Mouse (Mus musculus) hindbrain, embryonic 16.5 days (tissue): ENCODE measurements at regions not wholly inside any gene's neighbourhood (a gene's known extent, or its start where the extent isn't known, plus 50 kb on each side); places are given as distances from the start of the nearest gene placed in this dataset.

ENCODE experiments used
- ATAC-seq: fragments of 200-750 bp; cut with Nextera tagmentation; 2 replicates; pipeline ENCODE4 v1.8.0; 2017; ENCODE audit warnings: moderate TSS enrichment, moderate library complexity
- H3K27ac ChIP-seq: fragments of 300-500 bp; sonication (generic); 2 replicates; pipeline ENCODE4 v1.5.1; 2014; ENCODE audit warnings: low read depth, mild to moderate bottlenecking, control low read depth, low read length, moderate library complexity
- H3K27me3 ChIP-seq: fragments of 300-500 bp; sonication (generic); replicated peaks from 2 replicates; pipeline ENCODE4 v1.6.1; 2014; ENCODE audit warnings: low read length; ENCODE audit not compliant: control insufficient read depth, insufficient read depth
- H3K36me3 ChIP-seq: fragments of 300-500 bp; sonication (generic); 2 replicates; pipeline ENCODE4 v1.6.1; 2014; ENCODE audit warnings: mild to moderate bottlenecking, low read length, moderate library complexity, mixed read lengths; ENCODE audit not compliant: control insufficient read depth, insufficient read depth
- H3K4me1 ChIP-seq: fragments of 300-500 bp; sonication (generic); 2 replicates; pipeline ENCODE4 v1.6.1; 2014; ENCODE audit warnings: low read depth, low read length; ENCODE audit not compliant: control insufficient read depth, insufficient read depth
- H3K4me2 ChIP-seq: fragments of 300-500 bp; sonication (generic); 2 replicates; pipeline ENCODE4 v1.6.1; 2014; ENCODE audit warnings: mild to moderate bottlenecking, low read length, control low read depth, moderate library complexity
- H3K4me3 ChIP-seq: fragments of 300-500 bp; sonication (generic); 2 replicates; pipeline ENCODE4 v1.5.1; 2014; ENCODE audit warnings: mild to moderate bottlenecking, low read length, control low read depth, moderate library complexity
- H3K9ac ChIP-seq: fragments of 300-500 bp; sonication (generic); 2 replicates; pipeline ENCODE4 v1.6.1; 2014; ENCODE audit warnings: low read depth, mild to moderate bottlenecking, control low read depth, low read length, moderate library complexity
- H3K9me3 ChIP-seq: fragments of 300-500 bp; sonication (generic); 2 replicates; pipeline ENCODE4 v1.6.1; 2014; ENCODE audit warnings: mild to moderate bottlenecking, low read length, moderate library complexity; ENCODE audit not compliant: control insufficient read depth
- WGBS: fragments of 180-500 bp; shearing (Covaris S2); extraction: QIAGEN DNeasy Blood & Tissue Kit; methylation state at CpG from one replicate; pipeline ENCODE4 v1.1.7; 2014; 5-methylcytosine and 5-hydroxymethylcytosine counted together

DNA sequence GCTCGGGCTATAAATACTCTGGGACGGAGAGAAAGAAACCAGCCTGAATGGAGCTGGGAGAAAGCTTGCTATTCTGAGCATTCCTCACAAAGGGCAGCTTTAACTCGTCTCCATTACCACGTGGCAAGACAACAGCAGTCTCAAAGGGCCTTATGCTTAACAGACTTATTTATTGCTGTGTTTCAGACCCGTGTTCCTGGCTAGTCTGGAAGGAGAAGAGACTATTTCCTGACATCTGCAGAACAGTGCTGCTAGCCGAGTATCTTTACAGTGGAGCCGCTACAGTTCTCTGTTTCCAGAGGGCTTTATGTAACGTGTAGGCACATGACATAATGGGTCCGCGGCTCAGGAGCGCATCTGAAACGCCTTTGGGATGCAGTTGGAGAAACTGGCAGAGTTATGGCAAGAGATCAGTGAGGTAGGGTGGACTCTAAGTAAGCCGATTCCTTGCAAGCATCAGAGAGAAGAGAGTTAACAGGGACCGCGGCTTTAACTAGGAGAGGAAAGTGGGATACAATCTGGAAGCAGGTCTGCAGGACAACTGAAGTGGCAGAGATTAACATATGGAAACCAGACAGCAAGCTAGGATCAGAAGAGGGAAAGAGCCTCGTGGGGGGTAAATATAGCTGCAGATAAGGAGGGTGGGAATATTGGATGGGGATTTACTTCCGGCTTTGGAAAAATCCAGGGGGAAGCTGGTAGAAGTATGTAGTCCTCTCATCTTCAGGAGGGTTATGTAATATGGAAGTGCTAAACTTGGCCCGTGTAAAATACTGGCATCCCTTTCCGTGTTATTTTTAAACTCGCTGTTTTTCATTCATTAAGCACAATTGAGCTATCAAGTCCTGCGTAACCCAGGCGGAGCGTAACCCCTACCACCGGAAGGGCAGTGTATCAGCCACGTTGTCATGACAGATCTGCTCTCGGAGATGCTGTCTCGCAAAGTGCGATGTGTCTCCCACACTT, 229.3 kb upstream of the Prickle1 start:
- 57% methylated on average over 28 of the region's 28 CpGs for WGBS
- Histone ChIP-seq H3K9me3 (no peaks in the 10 kb centered on the region), H3K4me2 (peak overlapping the region; percentile 19), H3K4me1 (peaks cover 3% of the 10 kb centered on the region), H3K9ac (0 out of 2 replicates have a peak overlapping the region, but pooled peaks have one; percentile 5), H3K27ac (no peak overlapping the region), H3K27me3 (no peaks in the 10 kb centered on the region), H3K4me3 (no peak overlapping the region), H3K36me3 (no peaks in the 10 kb centered on the region)
- no peak for ATAC-seq

DNA sequence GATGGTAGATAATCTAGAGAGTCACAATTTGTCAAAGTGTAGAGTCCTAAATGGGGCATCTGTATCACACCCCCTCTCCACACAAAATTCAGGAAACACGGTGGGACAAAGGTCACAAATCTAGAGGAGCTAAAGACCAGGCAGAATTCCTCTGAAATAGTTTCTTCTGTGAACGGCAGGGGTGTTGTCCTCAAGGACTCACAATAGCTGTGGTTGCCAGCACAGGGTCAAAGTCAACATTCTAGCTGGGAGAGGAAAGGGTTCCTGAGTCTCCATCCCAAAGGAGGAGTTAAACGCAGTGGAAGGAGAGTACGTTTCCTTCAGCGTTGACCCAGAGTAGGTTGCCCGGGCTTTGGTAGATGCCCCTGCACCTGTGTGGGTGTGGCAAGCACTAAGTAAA, 225.5 kb upstream of the Prickle1 start:
- H3K4me2 ChIP-seq: no peak overlapping the region
- no peak overlapping the region for H3K27ac ChIP-seq
- no peak for ATAC-seq
- H3K4me1 ChIP-seq: peaks cover 3% of the 10 kb centered on the region
- H3K9ac ChIP-seq: no peak overlapping the region
- H3K27me3 ChIP-seq: no peaks in the 10 kb centered on the region
- no peaks in the 10 kb centered on the region for H3K9me3 ChIP-seq
- H3K4me3 ChIP-seq: no peak overlapping the region
- 82% methylated on average over 6 of the region's 6 CpGs for WGBS
- no peaks in the 10 kb centered on the region for H3K36me3 ChIP-seq

DNA sequence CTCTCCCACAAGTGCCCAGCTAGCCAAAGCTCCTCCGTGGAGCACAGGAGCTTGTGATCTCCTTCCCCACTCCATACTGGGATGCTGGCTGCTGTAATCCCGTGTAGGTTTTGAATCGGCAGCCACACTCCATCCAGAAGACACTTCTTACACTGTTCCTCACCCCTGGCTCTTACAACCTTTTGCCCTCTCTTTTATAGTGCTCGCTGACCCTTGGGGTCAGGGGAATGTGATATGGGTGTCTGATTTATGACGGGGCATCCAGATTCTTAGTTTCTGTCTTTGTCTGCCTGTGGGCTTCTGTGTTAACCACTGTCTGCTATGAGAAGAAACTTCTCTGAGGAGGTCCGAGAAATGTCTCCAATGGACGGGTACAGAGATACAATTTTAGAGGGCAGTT, 216.3 kb upstream of the Prickle1 start:
- Histone ChIP-seq H3K27me3 (no peaks in the 10 kb centered on the region), H3K4me1 (no peaks in the 10 kb centered on the region), H3K36me3 (no peaks in the 10 kb centered on the region), H3K4me2 (no peak overlapping the region), H3K9ac (no peak overlapping the region), H3K9me3 (no peaks in the 10 kb centered on the region), H3K27ac (no peak overlapping the region), H3K4me3 (no peak overlapping the region)
- ATAC-seq: no peak
- 63% methylated on average over 7 of the region's 7 CpGs for WGBS

DNA sequence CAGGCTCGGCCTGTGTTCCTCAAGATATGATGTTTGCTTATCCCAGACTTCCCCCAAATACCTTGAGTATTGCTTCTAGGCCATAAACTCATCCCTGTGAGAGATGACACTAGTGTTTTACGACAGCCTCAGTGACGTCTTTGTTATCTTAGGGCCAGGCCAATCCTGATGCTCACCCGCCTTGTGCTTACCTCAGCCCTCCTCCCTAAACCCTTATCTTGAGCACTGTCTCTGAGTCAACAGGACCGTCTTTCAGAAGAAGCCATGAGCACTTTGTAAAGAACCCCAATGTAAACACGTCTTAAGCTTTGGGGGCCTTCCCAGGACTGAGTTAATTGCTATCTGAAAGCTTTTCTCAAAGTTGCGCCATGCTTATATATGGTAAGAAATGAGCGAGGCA, 212.3 kb upstream of the Prickle1 start:
- no peak for ATAC-seq
- H3K9ac ChIP-seq: no peak overlapping the region
- no peak overlapping the region for H3K4me3 ChIP-seq
- no peaks in the 10 kb centered on the region for H3K36me3 ChIP-seq
- WGBS: 87% methylated on average over 8 of the region's 8 CpGs
- no peaks in the 10 kb centered on the region for H3K9me3 ChIP-seq
- no peaks in the 10 kb centered on the region for H3K27me3 ChIP-seq
- no peak overlapping the region for H3K27ac ChIP-seq
- no peaks in the 10 kb centered on the region for H3K4me1 ChIP-seq
- H3K4me2 ChIP-seq: no peak overlapping the region

DNA sequence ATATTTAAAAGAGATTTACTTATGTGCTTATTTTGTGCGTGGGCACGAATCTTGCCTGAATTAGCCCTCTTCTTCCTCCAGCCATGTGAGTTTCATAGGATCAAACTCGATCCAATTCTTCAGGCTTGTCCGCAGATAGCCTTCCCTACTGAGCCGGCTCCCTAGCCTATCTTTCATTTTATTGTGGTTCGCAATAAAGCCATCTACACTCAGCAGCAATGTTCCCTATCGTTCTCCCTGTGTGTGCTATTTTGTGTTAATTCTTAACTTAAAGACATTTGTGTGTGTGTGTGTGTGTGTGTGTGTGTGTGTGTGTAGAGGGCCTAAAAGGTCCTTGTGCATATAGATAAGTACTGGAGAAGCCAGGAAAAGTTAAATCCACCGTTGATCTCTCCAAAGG, 211.8 kb upstream of the Prickle1 start:
- no peak overlapping the region for H3K4me2 ChIP-seq
- ATAC-seq: no peak

DNA sequence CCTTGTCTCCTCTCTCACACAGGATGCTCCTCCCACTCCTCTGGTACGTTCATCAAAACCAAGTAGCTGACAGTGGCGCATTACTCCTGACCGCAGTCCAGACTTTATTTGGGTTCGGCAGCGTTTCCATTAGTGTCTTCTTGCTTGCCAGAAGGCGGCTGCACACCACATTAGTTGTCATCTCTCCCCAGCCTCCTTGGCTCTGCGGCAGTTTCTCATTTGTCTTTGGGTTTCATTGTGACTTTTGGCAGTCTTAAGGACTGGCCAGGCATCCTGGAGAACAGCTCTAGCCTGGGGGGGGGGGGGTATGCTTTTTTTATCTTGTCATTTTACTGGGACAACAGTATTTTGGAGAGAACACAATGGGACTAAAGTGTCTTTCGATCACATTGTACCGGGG, 209.0 kb upstream of the Prickle1 start:
- no peak overlapping the region for H3K4me2 ChIP-seq
- WGBS: 74% methylated on average over 9 of the region's 9 CpGs
- ATAC-seq: no peak
- H3K27me3 ChIP-seq: no peaks in the 10 kb centered on the region
- H3K27ac ChIP-seq: no peak overlapping the region
- no peaks in the 10 kb centered on the region for H3K4me1 ChIP-seq
- no peaks in the 10 kb centered on the region for H3K9me3 ChIP-seq
- no peak overlapping the region for H3K9ac ChIP-seq
- H3K36me3 ChIP-seq: no peaks in the 10 kb centered on the region
- H3K4me3 ChIP-seq: no peak overlapping the region

More for the DNA sequence above, 211.8 kb upstream of the Prickle1 start:
- 90% methylated on average over 8 of the region's 8 CpGs for WGBS
- Histone ChIP-seq H3K27ac (no peak overlapping the region), H3K9ac (no peak overlapping the region), H3K27me3 (no peaks in the 10 kb centered on the region), H3K36me3 (no peaks in the 10 kb centered on the region), H3K9me3 (no peaks in the 10 kb centered on the region), H3K4me1 (no peaks in the 10 kb centered on the region), H3K4me3 (no peak overlapping the region)

DNA sequence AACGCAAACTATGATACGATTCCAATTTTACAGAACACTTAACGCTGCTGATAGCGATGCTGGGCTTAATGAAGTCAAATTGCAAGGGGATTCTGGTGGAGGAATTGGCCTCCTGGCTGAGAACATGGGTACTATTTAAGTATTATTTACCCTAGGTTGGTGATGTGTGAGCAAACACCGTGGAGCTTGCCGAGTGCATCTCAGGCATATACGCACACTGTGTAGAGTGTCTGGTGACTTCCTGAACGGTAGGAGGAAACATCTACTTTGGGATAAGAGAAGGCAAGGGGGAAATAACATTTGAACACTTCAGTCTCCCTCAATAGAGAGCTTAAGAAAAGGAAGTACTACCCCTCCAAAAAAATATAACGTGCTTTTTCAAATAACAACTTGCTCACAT, 194.8 kb upstream of the Prickle1 start:
- H3K9ac ChIP-seq: no peak overlapping the region
- H3K4me1 ChIP-seq: no peaks in the 10 kb centered on the region
- 73% methylated on average over 9 of the region's 9 CpGs for WGBS
- H3K9me3 ChIP-seq: no peaks in the 10 kb centered on the region
- H3K27ac ChIP-seq: no peak overlapping the region
- no peak overlapping the region for H3K4me3 ChIP-seq
- ATAC-seq: peak; percentile 70; the same call in 1 of the 2 replicates
- H3K36me3 ChIP-seq: no peaks in the 10 kb centered on the region
- H3K4me2 ChIP-seq: no peak overlapping the region
- no peaks in the 10 kb centered on the region for H3K27me3 ChIP-seq

DNA sequence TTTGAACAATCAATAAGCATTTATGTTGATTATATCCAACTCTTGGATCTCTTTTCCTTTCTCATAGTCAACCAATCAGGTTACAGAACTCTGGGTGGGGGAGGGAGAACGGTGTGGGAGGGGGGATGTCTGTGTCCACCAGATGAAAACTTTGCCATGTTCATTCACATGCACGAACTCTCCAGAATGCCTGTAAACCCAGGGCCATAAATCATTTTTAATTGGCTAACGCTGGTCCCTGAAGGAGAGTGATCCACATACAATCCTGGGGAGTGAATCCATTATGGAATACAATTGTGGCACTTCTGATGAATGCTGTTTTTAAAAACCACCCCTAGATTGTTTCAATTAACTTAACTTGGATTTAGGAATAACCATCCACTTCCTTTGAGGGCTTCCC, 194.1 kb upstream of the Prickle1 start:
- Histone ChIP-seq H3K9me3 (no peaks in the 10 kb centered on the region), H3K27me3 (no peaks in the 10 kb centered on the region), H3K4me2 (no peak overlapping the region), H3K36me3 (no peaks in the 10 kb centered on the region), H3K27ac (no peak overlapping the region), H3K4me1 (no peaks in the 10 kb centered on the region), H3K9ac (no peak overlapping the region), H3K4me3 (no peak overlapping the region)
- WGBS: 56% methylated on average over 3 of the region's 3 CpGs
- no peak for ATAC-seq

DNA sequence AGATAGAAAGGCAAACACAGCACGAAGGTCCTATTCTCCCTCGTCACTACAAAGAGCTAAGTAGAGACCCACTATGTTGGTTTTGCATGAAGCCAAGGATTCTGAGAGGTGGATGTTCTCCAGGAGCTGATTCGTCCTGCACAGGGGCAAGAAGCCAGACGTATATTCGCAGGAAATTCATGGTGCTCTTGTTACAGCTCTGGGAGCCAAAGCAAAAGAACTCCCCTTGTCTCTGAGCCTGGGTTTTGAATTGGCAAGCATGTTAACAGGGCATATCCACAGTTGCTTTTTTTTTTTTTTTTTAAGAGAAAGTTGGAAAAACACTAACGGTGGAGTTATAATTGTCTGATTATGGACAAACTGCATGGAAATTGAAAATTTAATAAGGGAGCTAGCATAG, 191.7 kb upstream of the Prickle1 start:
- H3K9ac ChIP-seq: no peak overlapping the region
- H3K4me1 ChIP-seq: no peaks in the 10 kb centered on the region
- no peak overlapping the region for H3K4me2 ChIP-seq
- no peaks in the 10 kb centered on the region for H3K27me3 ChIP-seq
- H3K36me3 ChIP-seq: no peaks in the 10 kb centered on the region
- no peak overlapping the region for H3K27ac ChIP-seq
- no peak overlapping the region for H3K4me3 ChIP-seq
- no peaks in the 10 kb centered on the region for H3K9me3 ChIP-seq
- ATAC-seq: no peak
- WGBS: 90% methylated on average over 6 of the region's 6 CpGs
